Mouse (Mus musculus): ENCODE measurements around the gene Mbtps2.

The Mbtps2 gene

GRCm38 (mm10) chrX:157598186-157598996 is at the start of gene Mbtps2:
TSS of gene Mbtps2 (minus strand) at chrX:157598715.
- DNase-seq (ENCODE audit: extremely low read depth, low read depth), result peak; percentile 55

GRCm38 (mm10) chrX:157646399-157646798 is 47.9 kb upstream of the Mbtps2 start:
- no peak for DNase-seq (ENCODE audit: extremely low read depth, low read depth)

GRCm38 (mm10) chrX:157644700-157645099 is 46.2 kb upstream of the Mbtps2 start:
- no peak for DNase-seq (ENCODE audit: extremely low read depth, low read depth)

DNA sequence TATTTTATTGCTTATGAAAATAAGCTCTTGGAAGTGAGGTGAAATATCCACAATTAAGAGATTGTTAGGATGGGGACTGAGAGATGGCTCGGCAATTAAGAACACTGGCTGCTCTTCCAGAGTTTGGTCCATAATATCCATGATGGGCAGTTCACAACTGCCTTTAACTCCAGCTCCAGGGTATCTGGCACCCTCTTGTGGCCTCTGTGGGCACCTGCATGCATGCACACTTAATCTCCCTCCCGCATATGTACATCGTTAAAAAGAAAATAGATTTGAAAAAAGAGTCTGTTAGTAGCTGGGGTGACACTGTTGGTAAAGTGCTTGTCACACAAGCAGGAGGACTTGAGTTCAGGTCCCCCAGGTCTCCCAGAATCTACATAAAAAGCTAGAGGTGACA is 45.8 kb upstream of the Mbtps2 start:
- DNase-seq (ENCODE audit: extremely low read depth, low read depth), result peak; percentile 39

DNA sequence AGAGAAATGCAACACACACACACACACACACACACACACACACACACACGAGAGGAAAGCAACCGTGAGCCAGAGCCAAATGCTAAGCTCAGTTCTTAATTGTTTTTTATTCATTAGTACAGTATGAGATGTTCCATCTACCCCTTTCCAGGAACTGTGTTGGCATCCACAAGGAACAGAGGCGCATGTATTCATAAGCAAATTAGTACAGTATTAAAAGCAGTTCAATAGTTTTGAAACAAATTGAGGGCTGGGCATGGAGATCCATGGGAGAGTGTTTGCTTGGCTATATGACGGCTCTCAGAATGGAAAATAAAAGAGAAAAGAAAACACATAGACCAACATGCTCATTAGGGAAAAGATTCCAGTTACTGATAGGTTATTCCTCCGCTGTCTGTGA is 44.3 kb upstream of the Mbtps2 start:
- DNase-seq (ENCODE audit: extremely low read depth, low read depth), result no peak

GRCm38 (mm10) chrX:157637253-157637652 is 38.7 kb upstream of the Mbtps2 start:
- no peak for DNase-seq (ENCODE audit: extremely low read depth, low read depth)

DNA sequence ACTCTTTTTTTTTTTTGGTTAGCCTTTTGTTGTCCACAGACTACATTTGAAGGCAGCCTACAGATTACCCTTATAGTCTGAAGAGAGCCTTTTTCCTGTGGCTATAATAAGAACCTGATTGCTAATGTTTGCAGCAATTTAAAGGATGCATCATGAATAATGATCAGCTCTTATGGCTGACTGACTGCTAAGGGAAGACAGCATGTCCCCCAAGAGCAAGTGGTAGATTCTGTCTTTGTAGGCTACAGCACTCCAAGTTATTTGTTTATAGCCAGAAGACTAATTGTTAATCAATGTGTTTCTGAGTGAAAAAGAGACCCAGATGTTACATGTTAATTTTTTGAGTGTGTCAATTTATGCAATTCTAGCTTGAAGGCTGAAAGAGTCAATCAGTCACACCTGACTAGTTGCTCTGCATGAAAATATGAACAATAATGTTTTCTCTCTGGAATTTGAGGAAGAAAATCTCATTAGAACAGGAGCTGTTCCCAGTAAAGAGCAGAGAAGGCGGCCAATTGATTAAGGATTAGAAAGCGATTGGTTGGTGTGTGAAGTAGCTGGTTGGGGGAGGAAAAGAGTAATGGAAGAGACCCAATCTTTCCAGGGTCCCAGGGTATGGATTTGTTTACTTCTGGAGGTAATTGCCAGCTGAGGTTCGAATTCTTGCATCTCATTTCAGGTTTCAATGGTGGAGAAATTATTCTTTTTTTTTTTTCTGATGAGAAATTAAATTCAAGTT is 35.3 kb upstream of the Mbtps2 start:
- DNase-seq (ENCODE audit: extremely low read depth, low read depth), result no peak

DNA sequence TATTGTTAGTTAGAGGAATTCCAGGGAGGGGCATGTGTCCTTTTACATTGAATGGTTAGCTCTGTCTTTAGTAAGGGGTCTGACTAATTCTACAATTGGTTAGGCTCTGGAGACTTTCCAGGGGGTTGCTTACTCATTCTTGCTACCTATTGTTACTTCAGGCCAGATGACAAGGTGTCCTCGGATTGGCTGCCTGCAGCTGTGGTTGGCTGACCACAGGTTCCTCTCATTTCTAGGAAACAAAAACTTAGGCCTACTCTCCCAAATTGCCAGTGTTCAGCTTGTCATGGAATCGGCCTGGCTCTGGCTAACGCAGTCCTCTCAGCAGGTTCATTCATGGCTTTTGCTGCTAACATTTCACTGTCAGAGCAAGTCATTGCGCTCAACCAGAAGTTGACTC is 31.8 kb upstream of the Mbtps2 start:
- peak; percentile 12 for DNase-seq (ENCODE audit: extremely low read depth, low read depth)

- no peak for DNase-seq (ENCODE audit: extremely low read depth, low read depth)
Observed at GRCm38 (mm10) chrX:157612894-157613293, 14.4 kb upstream of the Mbtps2 start.

GRCm38 (mm10) chrX:157601450-157601849 is 2.9 kb upstream of the Mbtps2 start:
- no peak for DNase-seq (ENCODE audit: extremely low read depth, low read depth)

DNA sequence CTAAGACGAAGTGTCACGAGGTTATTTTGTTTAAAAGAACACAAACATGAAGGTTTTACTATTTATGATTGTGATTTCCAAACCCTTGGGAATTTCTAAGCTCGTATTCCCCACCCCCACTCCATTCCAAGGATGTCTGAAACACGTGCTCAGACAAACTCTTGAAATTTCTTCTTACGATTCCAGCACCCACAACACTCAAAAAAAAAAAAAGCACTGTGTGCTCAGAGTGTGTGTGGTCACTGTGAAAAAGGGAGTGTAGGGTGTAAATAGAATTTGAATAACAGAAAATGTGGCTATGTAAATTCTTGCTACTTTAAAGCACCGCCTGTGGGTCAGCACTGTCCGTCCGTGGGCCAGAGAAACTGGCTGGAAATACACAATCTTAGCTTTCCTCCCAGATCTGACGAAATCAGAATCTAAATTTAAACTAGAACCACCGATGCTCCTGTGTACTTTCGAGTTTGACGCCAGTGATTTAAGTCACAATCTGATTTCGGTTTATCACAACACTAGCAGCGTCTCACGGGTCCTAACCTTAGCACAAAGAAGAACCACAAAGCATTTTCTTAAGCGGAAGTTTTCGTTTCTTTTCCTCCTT is 830 bp downstream of the Mbtps2 start:
- no peak for DNase-seq (ENCODE audit: extremely low read depth, low read depth)

DNA sequence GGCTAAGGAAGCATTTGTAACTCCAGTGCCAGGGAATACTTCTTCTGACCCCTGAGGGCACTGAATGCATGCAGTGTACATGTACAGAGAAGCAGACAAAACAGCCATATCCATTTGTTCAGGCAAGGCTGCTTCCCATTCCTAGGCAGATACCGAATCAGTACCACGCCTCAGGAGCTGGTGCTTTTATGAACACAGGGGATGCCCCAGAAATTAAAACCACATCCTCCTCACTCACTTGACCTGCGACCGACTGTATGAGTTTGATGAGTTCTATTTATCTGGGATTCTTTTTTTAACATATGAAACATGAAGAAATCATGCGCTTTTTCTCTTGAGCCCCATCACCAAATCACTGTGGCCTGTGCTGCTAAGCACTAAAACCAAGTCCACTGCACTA is 1.7 kb downstream of the Mbtps2 start:
- no peak for DNase-seq (ENCODE audit: extremely low read depth, low read depth)

DNA sequence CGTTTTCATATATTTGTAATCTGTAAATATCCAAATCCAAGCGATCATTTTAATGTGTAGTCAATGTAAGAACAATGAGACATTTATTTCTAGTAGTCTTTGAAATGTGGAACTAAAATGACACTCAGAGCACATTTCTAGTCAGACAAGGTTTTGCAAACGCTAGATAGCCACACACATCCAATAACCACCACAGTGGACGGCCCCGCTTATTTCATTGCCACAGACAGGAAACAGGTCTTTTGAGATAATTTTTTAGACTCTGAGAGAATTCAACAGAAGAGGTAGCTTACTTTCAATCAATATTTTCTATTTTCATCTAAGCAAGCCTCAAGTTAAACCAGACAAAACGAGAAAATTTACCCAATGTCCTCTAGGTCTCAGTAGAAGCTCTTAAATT is 2.6 kb downstream of the Mbtps2 start:
- DNase-seq (ENCODE audit: extremely low read depth, low read depth), result peak; percentile 80

GRCm38 (mm10) chrX:157594606-157595005 is 3.9 kb downstream of the Mbtps2 start:
- no peak for DNase-seq (ENCODE audit: extremely low read depth, low read depth)

DNA sequence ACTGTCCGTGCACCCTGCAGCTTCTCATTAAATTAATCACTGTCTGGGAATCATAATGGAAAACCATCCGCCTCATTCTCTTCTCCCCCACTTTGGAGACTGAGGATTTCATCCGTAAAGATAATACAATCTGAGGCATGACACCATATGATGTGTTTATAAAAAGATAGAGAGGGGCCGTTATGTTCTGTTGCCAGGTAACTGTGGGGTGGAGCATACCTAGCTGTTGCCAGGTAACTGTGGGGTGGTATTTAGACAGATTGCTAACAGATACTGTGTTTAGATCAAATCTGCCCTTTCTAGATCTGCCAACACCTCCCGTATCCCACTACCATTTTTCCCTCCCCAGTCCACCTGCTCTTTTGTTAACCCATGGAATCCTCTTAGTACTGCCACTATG is 11.5 kb downstream of the Mbtps2 start:
- DNase-seq (ENCODE audit: extremely low read depth, low read depth), result no peak

DNA sequence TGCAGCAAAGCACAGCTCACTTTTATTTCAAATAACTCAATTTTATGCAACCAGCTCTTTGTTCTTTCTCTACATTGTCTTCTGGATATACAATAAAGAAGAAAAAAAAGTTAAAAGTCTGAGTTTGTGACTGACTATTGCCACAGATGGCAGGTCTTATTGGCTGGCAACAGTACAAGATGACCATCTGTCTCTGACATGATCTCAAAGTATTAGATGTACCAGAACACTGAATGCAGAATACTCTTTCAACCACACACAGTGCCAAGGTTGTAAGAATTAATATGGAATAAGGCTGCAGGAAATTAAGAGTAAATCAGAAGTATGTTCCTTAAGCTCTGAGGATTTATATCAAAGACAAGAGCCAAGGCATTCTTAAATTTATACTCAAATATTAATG is 12.1 kb downstream of the Mbtps2 start:
- DNase-seq (ENCODE audit: extremely low read depth, low read depth), result no peak

- DNase-seq (ENCODE audit: extremely low read depth, low read depth), result no peak
Observed at GRCm38 (mm10) chrX:157579108-157579614, 19.4 kb downstream of the Mbtps2 start.

DNA sequence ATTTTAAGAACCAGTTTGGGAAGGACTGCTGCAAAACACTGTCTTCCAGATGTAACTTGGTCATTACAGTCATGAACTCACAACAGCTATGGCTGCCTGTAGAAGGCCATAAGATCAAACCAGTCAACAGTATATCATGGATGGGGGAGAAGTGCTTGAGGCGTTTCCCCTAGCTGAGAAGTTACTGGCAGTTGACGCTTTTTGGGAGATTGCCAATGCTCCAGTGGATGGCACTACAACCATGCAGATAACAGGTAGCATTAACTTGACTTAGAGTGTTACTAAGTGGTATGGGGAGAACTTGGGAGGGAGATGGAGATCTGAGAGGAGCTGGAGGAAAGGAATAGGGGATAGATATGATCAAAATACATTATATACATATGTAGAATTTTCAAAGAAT is 23.8 kb downstream of the Mbtps2 start:
- DNase-seq (ENCODE audit: extremely low read depth, low read depth), result no peak

DNA sequence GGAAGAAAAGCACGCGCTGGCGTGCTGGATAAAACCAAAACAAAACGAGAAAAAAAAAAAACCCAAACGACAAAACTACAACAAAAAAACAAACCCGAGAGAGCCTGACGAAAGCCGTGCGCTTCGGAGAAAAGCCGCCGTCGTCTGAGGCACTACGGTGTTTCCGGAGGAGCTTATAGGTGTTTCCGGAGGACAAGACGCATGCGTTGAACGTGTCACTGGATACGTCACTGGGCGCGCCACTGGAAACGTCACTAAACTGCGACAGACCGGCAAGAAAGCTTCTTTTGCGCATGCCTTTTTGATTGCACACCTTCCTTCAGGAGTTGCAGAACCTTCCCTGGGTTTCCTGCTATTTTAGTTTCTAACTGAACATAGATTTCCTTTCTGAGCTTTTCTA is 29.7 kb downstream of the Mbtps2 start, which contains the start of gene Yy2:
Gene Yy2, minus strand, starts transcription at position 146 of the 400 bp plus-strand sequence.
- no peak for DNase-seq (ENCODE audit: extremely low read depth, low read depth)

DNA sequence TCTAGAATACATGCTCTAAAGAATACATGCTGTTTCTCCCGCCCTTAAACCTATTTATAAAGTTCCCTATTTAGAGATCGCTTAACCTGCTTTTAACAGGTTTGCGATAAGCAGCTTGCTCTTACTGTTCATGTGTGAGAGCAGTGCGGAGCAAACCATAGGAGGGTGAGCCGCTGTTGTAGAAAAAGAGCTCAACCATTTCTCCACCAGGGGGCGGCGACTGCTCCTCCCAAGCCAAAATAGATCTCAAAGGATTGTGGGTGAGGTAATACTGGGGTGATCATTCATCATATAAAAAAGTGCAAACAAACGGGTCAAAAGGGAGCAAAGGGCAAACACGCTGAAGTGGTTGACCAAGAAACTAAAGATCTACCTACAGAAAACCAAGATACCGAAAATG is 34.7 kb downstream of the Mbtps2 start:
- DNase-seq (ENCODE audit: extremely low read depth, low read depth), result no peak

- DNase-seq (ENCODE audit: extremely low read depth, low read depth), result no peak
Observed at GRCm38 (mm10) chrX:157547082-157547481, 51.4 kb downstream of the Mbtps2 start.

- no peak for DNase-seq (ENCODE audit: extremely low read depth, low read depth)
Observed at GRCm38 (mm10) chrX:157506400-157506799, 92.1 kb downstream of the Mbtps2 start.
